ENCODE assay signal across 8 mouse cellular contexts in genomic region chr10:46697363-46698246, GRCm38 (mm10).
DNase-seq lines count a peak whose midpoint lies in the region; ATAC-seq and TF ChIP-seq lines count a peak whose summit lies in the region.

No protein-coding gene starts in this region.

- H3K4me3 ChIP-seq in kidney, adult 2 months (ENCODE audit: insufficient read depth, low read depth, low read length) = no peak overlapping the region
- H3K4me3 ChIP-seq in forebrain, embryonic 15.5 days = no peak overlapping the region

- DNase-seq in kidney, postnatal 10 days = peak; percentile 46
- no peak for DNase-seq in kidney, adult 2 months
- DNase-seq in brain, embryonic 14.5 days (ENCODE audit: low read depth) = peak; percentile 97
- peak; percentile 35 for DNase-seq in hindlimb bud, embryonic 11.5 days (ENCODE audit: extremely low spot score, low read depth, low spot score)
- DNase-seq in lung, postnatal 14 days = peak; percentile 8
- DNase-seq in thymus, postnatal 4 days = no peak
- DNase-seq in natural killer cell, adult 2 months (ENCODE audit: low spot score in 2 of 2) = no peak

- 59% methylated on average over 2 of the region's 2 CpGs for WGBS in kidney, adult 2 months
- WGBS in forebrain, embryonic 15.5 days = 10% methylated on average over 2 of the region's 2 CpGs

- no peak overlapping the region for H3K27ac ChIP-seq in kidney, adult 2 months (ENCODE audit: insufficient read depth, low read depth, low read length)
- peak overlapping the region; percentile 51 for H3K27ac ChIP-seq in forebrain, embryonic 15.5 days (replicated peaks)

- no peak for TF ChIP-seq POLR2A in kidney, adult 2 months (IDR thresholded peaks at IDR 0.05; ENCODE audit: low read depth, low read length)
- TF ChIP-seq POLR2A in brain, embryonic 14.5 days (IDR thresholded peaks at IDR 0.05; ENCODE audit: borderline replicate concordance, extremely low read depth, insufficient read depth, insufficient read length, poor library complexity, severe bottlenecking) = no peak

- H3K9me3 ChIP-seq in forebrain, embryonic 15.5 days = no peaks in the 10 kb centered on the region

- no peaks in the 10 kb centered on the region for H3K27me3 ChIP-seq in kidney, adult 2 months (replicated peaks; ENCODE audit: control insufficient read depth, insufficient read depth, low read length)
- H3K27me3 ChIP-seq in forebrain, embryonic 15.5 days = no peaks in the 10 kb centered on the region

- no peak overlapping the region for H3K9ac ChIP-seq in forebrain, embryonic 15.5 days (replicated peaks)

- peak; percentile 97 for ATAC-seq in forebrain, embryonic 15.5 days (replicated peaks)

- TF ChIP-seq CTCF in kidney, adult 2 months (conservative IDR thresholded peaks at IDR 0.05; ENCODE audit: insufficient read depth, insufficient read length, low read depth, low read length) = no peak
- peak; percentile 53; the same call in 1 of the 2 replicates for TF ChIP-seq CTCF in brain, embryonic 14.5 days (IDR thresholded peaks at IDR 0.05; ENCODE audit: borderline replicate concordance, extremely low read depth, insufficient read depth, insufficient read length)

- no peak overlapping the region for H3K4me2 ChIP-seq in forebrain, embryonic 15.5 days (replicated peaks)

- no peaks in the 10 kb centered on the region for H3K4me1 ChIP-seq in kidney, adult 2 months (ENCODE audit: control insufficient read depth, insufficient read depth, low read length)
- H3K4me1 ChIP-seq in forebrain, embryonic 15.5 days = peaks cover 13% of the 10 kb centered on the region

- no peaks in the 10 kb centered on the region for H3K36me3 ChIP-seq in kidney, adult 2 months (ENCODE audit: control insufficient read depth, insufficient read depth, low read length)
- no peaks in the 10 kb centered on the region for H3K36me3 ChIP-seq in forebrain, embryonic 15.5 days

Comparison
In these comparisons a context has a peak if more than half of its experiments do, and no peak if none do; other contexts are left out.
1. DNase-seq: peak in kidney, postnatal 10 days (single experiment), brain, embryonic 14.5 days (single experiment), hindlimb bud, embryonic 11.5 days (single experiment) and lung, postnatal 14 days (single experiment); none in kidney, adult 2 months (single experiment), thymus, postnatal 4 days (single experiment) and natural killer cell, adult 2 months (0 of 2).